Mouse (Mus musculus) left cerebral cortex, postnatal 25 days (tissue): ENCODE measurements around the gene Akap6. TPM values are rescaled to one million over a fixed set of nuclear protein-coding genes. Genes with fewer than 3 reads are reported as not detected.

ENCODE experiments used
- DNase-seq, 2 experiments: peaks; one replicate each; pipeline ENCODE4 v3.0.0; 2022; ENCODE audit warnings: low spot score in 2 of 2, mixed read lengths in 1 of 2
- intact Hi-C: fragments of 180-260 bp; cut with DNase I; formaldehyde crosslinking; loops from one replicate; pipeline ENCODE4 v1.15.1; 2025
- total RNA-seq, 2 experiments: library from RNA; stranded (reverse); gene quantifications; 2 replicates each; pipeline ENCODE4 v1.2.3; 2021

Akap6 gene
- total RNA-seq, 2 experiments from 2014 or later = 170 to 176 TPM

- DNase-seq = no peak
- intact Hi-C loops = no loop called here
These were observed 73.5 kb downstream of the Akap6 start for GRCm38 (mm10) chr12:52772494-52773280.

GRCm38 (mm10) chr12:52773847-52774246 lies 74.7 kb downstream of the Akap6 start:
- peak; percentile 66 to 90 for DNase-seq
- intact Hi-C loops = no loop called here

- peak; percentile 54 to 67 for DNase-seq
- intact Hi-C loops = no loop called here
These were observed 75.2 kb downstream of the Akap6 start for GRCm38 (mm10) chr12:52774382-52774781.

GRCm38 (mm10) chr12:52780216-52780615 lies 81.0 kb downstream of the Akap6 start:
- intact Hi-C loops = loop anchor here (2.0 kb wide), 1 partner anchor 79 kb away; no protein-coding TSS in a partner anchor

GRCm38 (mm10) chr12:52781066-52781465 lies 81.9 kb downstream of the Akap6 start:
- DNase-seq = no peak
- intact Hi-C loops = loop anchor here (2.0 kb wide), 1 partner anchor 80 kb away; no protein-coding TSS in a partner anchor

More at GRCm38 (mm10) chr12:52780216-52780615, 81.0 kb downstream of the Akap6 start:
- DNase-seq = peak in 1 of 2 experiments; percentile 49

GRCm38 (mm10) chr12:52782902-52783441 lies 83.8 kb downstream of the Akap6 start:
- DNase-seq = peak in 1 of 2 experiments; percentile 50
- intact Hi-C loops = no loop called here

GRCm38 (mm10) chr12:52785217-52785616 lies 86.0 kb downstream of the Akap6 start:
- DNase-seq = no peak
- intact Hi-C loops = no loop called here

- DNase-seq = no peak
- intact Hi-C loops = no loop called here
These were observed 91.2 kb downstream of the Akap6 start for GRCm38 (mm10) chr12:52790350-52790768.

- intact Hi-C loops = no loop called here
- DNase-seq = no peak
These were observed 94.9 kb downstream of the Akap6 start for GRCm38 (mm10) chr12:52794131-52794530.

- intact Hi-C loops = no loop called here
These were observed 96.6 kb downstream of the Akap6 start for GRCm38 (mm10) chr12:52795551-52796470.

GRCm38 (mm10) chr12:52796471-52796795 lies 97.2 kb downstream of the Akap6 start:
- intact Hi-C loops = no loop called here
- DNase-seq = no peak

More at GRCm38 (mm10) chr12:52795551-52796470, 96.6 kb downstream of the Akap6 start:
- DNase-seq = no peak

GRCm38 (mm10) chr12:52799717-52800116 lies 100.5 kb downstream of the Akap6 start:
- DNase-seq = no peak
- intact Hi-C loops = no loop called here

- no peak for DNase-seq
- intact Hi-C loops = no loop called here
These were observed 107.1 kb downstream of the Akap6 start for GRCm38 (mm10) chr12:52806273-52806672.

- DNase-seq = peak; percentile 66 to 93
- intact Hi-C loops = loop anchor here (5.0 kb wide), 1 partner anchor 116 kb away; no protein-coding TSS in a partner anchor
These were observed 119.4 kb downstream of the Akap6 start for GRCm38 (mm10) chr12:52818588-52818987.

GRCm38 (mm10) chr12:52824774-52825173 lies 125.6 kb downstream of the Akap6 start:
- intact Hi-C loops = no loop called here
- DNase-seq = no peak

GRCm38 (mm10) chr12:52828944-52829736 lies 130.0 kb downstream of the Akap6 start:
- intact Hi-C loops = no loop called here
- no peak for DNase-seq

GRCm38 (mm10) chr12:52831782-52832181 lies 132.6 kb downstream of the Akap6 start:
- DNase-seq = no peak
- intact Hi-C loops = loop anchor here (2.0 to 10.0 kb wide), 5 partner anchors 129 to 819 kb away; no protein-coding TSS in a partner anchor

- intact Hi-C loops = loop anchor here (2.0 to 10.0 kb wide), 5 partner anchors 130 to 820 kb away; no protein-coding TSS in a partner anchor
- DNase-seq = peak; percentile 84 to 89
These were observed 133.0 kb downstream of the Akap6 start for GRCm38 (mm10) chr12:52832230-52832629.

- intact Hi-C loops = loop anchor here (1.0 to 10.0 kb wide), 6 partner anchors 131 to 821 kb away; partner anchors contain the start of gene Arhgap5
- peak; percentile 44 to 95 for DNase-seq
These were observed 134.0 kb downstream of the Akap6 start for GRCm38 (mm10) chr12:52833141-52833540.
